Mouse (Mus musculus) heart, embryonic 13.5 days (tissue): Measurements from ENCODE around the gene Selenos. TPM values are rescaled to one million over a fixed set of nuclear protein-coding genes. Genes with fewer than 3 reads are reported as not detected.

ENCODE experiments used
- ATAC-seq: fragments of 200-750 bp; cut with Nextera tagmentation; 2 replicates; pipeline ENCODE4 v1.8.0; 2017; ENCODE audit warnings: moderate TSS enrichment; ENCODE audit not compliant: insufficient number of reproducible peaks, low FRiP score, low TSS enrichment; ENCODE audit errors: extremely low read depth
- H3K27ac ChIP-seq: fragments of 300-500 bp; sonication (generic); replicated peaks from 2 replicates; pipeline ENCODE4 v1.5.1; 2015; ENCODE audit warnings: moderate library complexity, mild to moderate bottlenecking, inconsistent platforms
- H3K27me3 ChIP-seq: fragments of 300-500 bp; sonication (generic); replicated peaks from 2 replicates; pipeline ENCODE4 v1.6.1; 2015; ENCODE audit warnings: mild to moderate bottlenecking, inconsistent platforms
- H3K36me3 ChIP-seq: fragments of 300-500 bp; sonication (generic); 2 replicates; pipeline ENCODE4 v1.6.1; 2015; ENCODE audit warnings: mild to moderate bottlenecking, inconsistent platforms
- H3K4me1 ChIP-seq: fragments of 300-500 bp; sonication (generic); 2 replicates; pipeline ENCODE4 v1.6.1; 2015; ENCODE audit warnings: inconsistent platforms
- H3K4me2 ChIP-seq: fragments of 300-500 bp; sonication (generic); 2 replicates; pipeline ENCODE4 v1.6.1; 2015; ENCODE audit warnings: inconsistent platforms, mild to moderate bottlenecking, moderate library complexity
- H3K4me3 ChIP-seq: fragments of 300-500 bp; sonication (generic); 2 replicates; pipeline ENCODE4 v1.5.1; 2015; ENCODE audit warnings: moderate library complexity, mild to moderate bottlenecking, inconsistent platforms
- H3K9ac ChIP-seq: fragments of 300-500 bp; sonication (generic); 2 replicates; pipeline ENCODE4 v1.6.1; 2015; ENCODE audit warnings: inconsistent platforms, mild to moderate bottlenecking, moderate library complexity
- H3K9me3 ChIP-seq: fragments of 300-500 bp; sonication (generic); 2 replicates; pipeline ENCODE4 v1.6.1; 2016; ENCODE audit warnings: inconsistent platforms
- WGBS: fragments of 180-500 bp; shearing (Covaris S2); methylation state at CpG from one replicate; pipeline ENCODE4 v1.1.7; 2015; ENCODE audit warnings: mixed read lengths; 5-methylcytosine and 5-hydroxymethylcytosine counted together
- polyA plus RNA-seq: library from polyadenylated mRNA; unstranded; fragments of >200 nt; fragmentation: Nextera tagmentation; extraction: Ambion mirVana; gene quantifications from 2 replicates; pipeline ENCODE4 v1.2.1, GENCODE M21; 2015

Selenos gene
- polyA plus RNA-seq, 1 experiment from 2014 or later: 66.1 TPM

DNA sequence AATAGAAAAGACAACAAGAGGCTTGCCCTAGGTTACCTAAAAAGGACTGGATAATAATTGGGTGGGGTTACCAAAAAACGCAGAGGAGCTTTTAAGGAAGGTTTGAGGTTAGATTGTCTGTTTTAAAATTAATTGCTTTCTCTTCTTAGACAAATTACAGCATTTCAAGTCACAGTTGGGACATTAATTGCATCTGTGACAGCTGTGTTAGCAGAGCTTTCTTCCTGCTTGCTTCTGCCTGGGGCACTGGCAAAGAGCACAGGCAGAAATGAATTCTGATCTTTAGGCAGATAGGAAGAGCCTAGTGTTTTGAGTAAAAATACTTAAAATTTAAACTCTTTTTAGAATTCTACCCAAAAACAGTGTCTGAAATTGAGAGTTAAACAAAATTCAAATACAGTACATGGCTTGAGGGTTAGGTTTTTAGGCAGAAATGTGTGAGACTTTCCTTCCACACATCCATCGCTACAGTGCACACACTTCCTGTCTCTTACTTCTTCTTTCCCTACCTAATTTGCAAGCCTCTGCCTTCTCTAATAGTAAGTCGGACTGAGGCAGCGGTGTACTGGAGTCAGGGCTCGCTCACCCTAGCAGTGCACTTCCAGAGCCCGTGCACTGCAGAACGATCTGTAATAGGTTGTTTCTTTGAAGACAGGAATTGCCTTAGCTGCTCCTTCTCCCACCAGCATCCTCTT, 41.4 kb downstream of the Selenos start:
- Histone ChIP-seq H3K9ac (no peak overlapping the region), H3K4me2 (no peak overlapping the region), H3K9me3 (no peaks in the 10 kb centered on the region), H3K4me3 (no peak overlapping the region), H3K36me3 (peaks cover 10% of the 10 kb centered on the region), H3K27me3 (no peaks in the 10 kb centered on the region), H3K27ac (no peak overlapping the region), H3K4me1 (peaks cover 53% of the 10 kb centered on the region)
- ATAC-seq: no peak
- WGBS: 82% methylated on average over 7 of the region's 7 CpGs

DNA sequence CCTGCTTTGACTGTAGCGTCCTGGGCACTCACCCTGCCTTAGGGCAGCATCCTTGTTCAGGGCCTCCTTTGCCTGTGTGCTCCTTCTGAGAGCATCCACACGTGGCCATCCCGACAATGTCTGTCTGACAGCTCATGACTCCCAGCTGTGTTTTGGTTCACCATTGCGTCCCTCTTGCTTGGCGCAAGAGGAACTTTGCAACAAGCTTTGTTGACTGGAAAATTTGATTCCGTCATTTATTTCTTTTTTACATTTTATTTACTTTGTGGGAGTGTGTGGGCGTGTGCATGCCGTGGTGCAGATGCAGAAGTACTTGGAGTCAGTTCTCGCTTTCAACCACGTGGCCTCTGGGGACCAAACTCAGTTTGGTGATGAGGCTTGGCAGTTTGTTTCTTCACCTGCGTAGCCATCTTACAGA, 45.1 kb downstream of the Selenos start:
- Histone ChIP-seq H3K9me3 (no peaks in the 10 kb centered on the region), H3K27me3 (no peaks in the 10 kb centered on the region), H3K9ac (no peak overlapping the region), H3K4me3 (no peak overlapping the region), H3K27ac (no peak overlapping the region), H3K4me1 (peaks cover 52% of the 10 kb centered on the region), H3K36me3 (peaks cover 28% of the 10 kb centered on the region), H3K4me2 (no peak overlapping the region)
- WGBS: 76% methylated on average over 11 of the region's 11 CpGs
- ATAC-seq: no peak

DNA sequence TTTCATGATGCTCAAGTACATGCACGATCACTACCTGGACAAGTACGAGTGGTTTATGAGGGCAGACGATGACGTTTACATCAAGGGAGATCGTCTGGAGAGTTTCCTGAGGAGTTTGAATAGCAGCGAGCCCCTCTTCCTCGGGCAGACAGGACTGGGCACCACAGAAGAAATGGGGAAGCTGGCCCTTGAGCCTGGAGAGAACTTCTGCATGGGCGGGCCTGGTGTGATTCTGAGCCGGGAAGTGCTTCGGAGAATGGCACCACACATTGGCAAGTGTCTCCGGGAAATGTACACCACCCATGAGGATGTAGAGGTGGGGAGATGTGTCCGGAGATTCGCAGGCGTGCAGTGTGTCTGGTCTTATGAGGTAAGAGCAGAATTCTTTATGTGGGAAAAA, 45.9 kb downstream of the Selenos start:
- WGBS: 88% methylated on average over 14 of the region's 14 CpGs

DNA sequence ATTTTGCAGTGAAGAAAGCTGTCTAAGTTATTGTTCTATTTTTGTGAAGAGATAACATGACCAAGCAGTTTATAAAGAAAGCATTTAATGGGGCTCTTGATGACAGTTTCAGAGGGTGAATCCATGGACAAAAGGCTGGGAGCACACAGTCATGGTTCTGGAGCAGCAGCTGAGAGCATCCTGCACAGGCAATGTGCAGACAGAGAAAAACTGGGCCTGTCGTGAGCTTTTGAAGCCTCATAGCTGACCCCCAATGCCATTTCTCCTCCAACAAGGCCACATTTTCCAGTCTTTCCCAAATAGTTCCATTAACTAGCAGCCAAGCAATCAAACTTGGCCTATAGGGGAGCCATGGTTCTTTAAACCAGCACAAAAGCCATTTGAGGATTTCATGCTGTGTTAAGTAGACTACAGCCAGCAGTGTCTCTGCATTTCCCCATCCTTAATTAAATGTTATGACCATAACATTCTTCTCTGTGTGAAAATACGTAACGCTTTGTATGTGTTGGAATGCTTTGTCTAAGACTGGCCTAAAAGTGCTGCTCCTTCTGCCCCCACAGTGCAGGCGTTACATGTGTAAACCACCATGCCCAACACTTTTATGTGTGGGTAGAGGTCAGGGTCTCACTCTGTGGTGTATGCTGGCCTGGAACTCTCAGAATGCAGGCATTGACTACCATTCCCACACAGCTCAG, 48.6 kb downstream of the Selenos start:
- Histone ChIP-seq H3K9ac (no peak overlapping the region), H3K4me1 (peaks cover 43% of the 10 kb centered on the region), H3K4me3 (no peak overlapping the region), H3K27ac (0 out of 2 replicates have a peak overlapping the region, but pooled peaks have one; percentile 57), H3K36me3 (peaks cover 45% of the 10 kb centered on the region), H3K27me3 (no peaks in the 10 kb centered on the region), H3K9me3 (no peaks in the 10 kb centered on the region), H3K4me2 (no peak overlapping the region)
- WGBS: 73% methylated on average over 4 of the region's 4 CpGs
- ATAC-seq: no peak

More for the DNA sequence above, 45.9 kb downstream of the Selenos start:
- ATAC-seq: no peak
- no peaks in the 10 kb centered on the region for H3K9me3 ChIP-seq
- peaks cover 50% of the 10 kb centered on the region for H3K4me1 ChIP-seq
- no peak overlapping the region for H3K9ac ChIP-seq
- H3K4me3 ChIP-seq: no peak overlapping the region
- no peaks in the 10 kb centered on the region for H3K27me3 ChIP-seq
- no peak overlapping the region for H3K4me2 ChIP-seq
- H3K27ac ChIP-seq: no peak overlapping the region
- peaks cover 31% of the 10 kb centered on the region for H3K36me3 ChIP-seq

DNA sequence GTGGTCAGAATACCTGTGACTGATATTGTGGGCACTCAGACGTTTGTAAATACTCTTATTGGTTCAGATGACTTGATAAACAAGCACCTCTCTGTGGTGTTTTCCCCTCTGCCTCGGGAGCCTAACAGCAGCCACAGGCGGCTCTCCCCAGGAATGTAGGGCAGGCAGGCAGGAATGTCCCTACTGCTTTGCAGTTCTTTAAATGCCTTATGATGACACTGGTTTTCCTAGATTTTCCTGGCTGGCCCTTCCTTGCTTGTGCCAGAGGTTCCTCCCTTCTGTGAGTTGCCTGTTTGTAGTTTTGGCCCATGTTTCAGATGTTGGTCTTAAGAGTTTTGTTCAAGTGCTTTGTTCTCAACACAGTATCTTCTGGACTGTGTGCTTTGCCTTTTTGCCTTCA, 49.4 kb downstream of the Selenos start:
- no peaks in the 10 kb centered on the region for H3K9me3 ChIP-seq
- no peak overlapping the region for H3K9ac ChIP-seq
- peaks cover 45% of the 10 kb centered on the region for H3K36me3 ChIP-seq
- no peaks in the 10 kb centered on the region for H3K27me3 ChIP-seq
- no peak overlapping the region for H3K4me2 ChIP-seq
- no peak overlapping the region for H3K4me3 ChIP-seq
- ATAC-seq: no peak; the same call in 1 of the 2 replicates
- H3K27ac ChIP-seq: peak overlapping the region; percentile 57
- H3K4me1 ChIP-seq: peaks cover 43% of the 10 kb centered on the region
- 17% methylated on average over 3 of the region's 3 CpGs for WGBS

DNA sequence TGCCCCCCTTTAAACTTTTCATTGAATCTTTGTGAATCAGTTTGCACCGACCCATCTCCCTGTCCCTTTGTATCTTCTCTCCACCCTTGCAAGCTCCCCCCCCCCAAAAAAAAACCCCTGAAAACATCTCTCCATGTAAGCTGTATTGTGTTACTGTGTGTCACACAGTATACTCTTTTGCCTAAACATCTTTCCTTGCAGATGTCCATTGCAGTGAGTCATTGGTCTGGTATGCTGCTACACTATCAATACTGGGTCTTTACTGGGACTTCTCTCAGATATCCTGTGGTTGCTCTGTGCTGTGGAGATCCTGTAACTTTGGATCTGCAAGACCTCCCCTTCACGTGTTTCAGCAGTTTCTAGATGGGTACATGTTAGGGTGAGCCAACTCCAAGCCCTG, 50.8 kb downstream of the Selenos start:
- no peak overlapping the region for H3K27ac ChIP-seq
- ATAC-seq: no peak
- H3K4me3 ChIP-seq: no peak overlapping the region

DNA sequence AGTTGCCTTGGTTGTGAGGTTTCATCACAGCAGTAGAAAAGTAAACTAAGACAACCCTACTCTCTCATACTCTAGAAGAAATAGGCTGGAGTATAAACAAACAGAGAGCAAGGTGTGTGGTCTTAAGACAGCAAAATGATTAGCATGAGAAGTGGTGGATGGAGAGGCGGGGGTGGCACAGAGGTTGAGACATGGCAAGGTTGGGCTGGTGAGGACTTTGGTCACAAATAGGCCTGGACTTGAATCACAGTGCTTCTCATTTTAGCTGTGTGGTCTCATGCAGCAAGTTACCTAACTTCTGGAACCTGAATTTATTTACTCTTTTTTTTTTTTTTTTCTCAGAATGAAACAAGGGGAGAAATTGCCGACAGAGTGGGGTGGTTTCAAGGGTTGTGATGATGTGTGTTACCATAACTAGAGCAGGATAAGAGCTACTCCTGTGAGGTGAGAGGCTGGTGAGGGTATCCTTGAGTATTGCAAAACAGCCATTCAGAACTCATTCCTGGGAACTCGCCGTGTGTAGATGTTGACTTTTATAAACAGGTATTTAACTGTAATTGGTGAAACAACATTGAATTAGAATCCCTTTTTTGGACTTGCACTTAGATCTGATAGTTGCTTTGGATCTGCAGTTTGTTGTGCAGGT, 52.5 kb downstream of the Selenos start:
- ATAC-seq: no peak
- Histone ChIP-seq H3K27ac (no peak overlapping the region), H3K36me3 (peaks cover 24% of the 10 kb centered on the region), H3K9me3 (no peaks in the 10 kb centered on the region), H3K4me3 (no peak overlapping the region), H3K4me2 (no peak overlapping the region), H3K4me1 (peaks cover 57% of the 10 kb centered on the region), H3K9ac (no peak overlapping the region), H3K27me3 (no peaks in the 10 kb centered on the region)
- WGBS: 83% methylated on average over 4 of the region's 4 CpGs

More for the DNA sequence above, 50.8 kb downstream of the Selenos start:
- Histone ChIP-seq H3K27me3 (no peaks in the 10 kb centered on the region), H3K36me3 (peaks cover 40% of the 10 kb centered on the region), H3K4me2 (no peak overlapping the region), H3K4me1 (peaks cover 44% of the 10 kb centered on the region), H3K9ac (no peak overlapping the region), H3K9me3 (no peaks in the 10 kb centered on the region)
- 49% methylated on average over 2 of the region's 2 CpGs for WGBS

DNA sequence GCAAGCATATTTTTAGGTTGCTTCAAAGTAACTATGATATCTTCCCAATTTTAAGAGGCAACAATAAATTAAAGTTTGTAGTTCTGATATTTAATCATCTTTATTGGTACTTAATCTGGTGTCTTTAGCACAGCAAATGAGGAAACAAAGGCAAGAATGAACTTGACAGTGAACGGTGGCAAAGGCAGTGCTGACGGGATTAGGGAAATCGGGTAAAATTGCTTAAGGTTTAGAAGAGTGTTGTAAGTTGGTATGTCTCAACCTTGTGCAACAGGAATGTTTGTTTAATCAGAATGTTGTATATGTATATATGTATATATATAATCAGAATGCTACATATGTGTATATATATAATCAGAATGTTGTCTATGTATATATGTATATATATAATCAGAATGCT, 54.7 kb downstream of the Selenos start:
- Histone ChIP-seq H3K27ac (no peak overlapping the region), H3K4me3 (no peak overlapping the region), H3K27me3 (no peaks in the 10 kb centered on the region), H3K36me3 (peaks cover 22% of the 10 kb centered on the region), H3K9me3 (no peaks in the 10 kb centered on the region), H3K4me2 (no peak overlapping the region), H3K9ac (no peak overlapping the region), H3K4me1 (peaks cover 60% of the 10 kb centered on the region)
- no peak for ATAC-seq
- 90% methylated on average over 3 of the region's 3 CpGs for WGBS

DNA sequence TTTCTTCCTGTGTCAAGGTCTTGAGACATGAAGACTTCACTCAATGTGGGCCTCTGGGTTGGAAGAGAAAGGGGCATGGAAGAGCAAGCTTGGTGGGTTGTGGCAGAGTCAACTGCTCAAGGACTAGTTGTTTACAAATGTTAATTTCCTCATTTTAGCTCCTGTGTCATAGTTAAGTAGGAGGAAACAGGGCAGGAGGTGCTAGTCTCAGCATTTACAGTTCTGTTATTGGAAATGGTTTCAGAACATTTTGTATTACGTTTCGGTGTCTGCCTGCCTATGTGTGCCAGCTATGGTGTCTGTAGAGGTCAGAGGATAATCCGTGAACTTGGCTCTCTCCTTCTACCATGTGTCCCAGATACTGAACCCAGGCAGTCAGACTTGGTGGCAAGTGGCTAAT, 56.2 kb downstream of the Selenos start:
- ATAC-seq: no peak
- Histone ChIP-seq H3K36me3 (peaks cover 24% of the 10 kb centered on the region), H3K4me2 (no peak overlapping the region), H3K4me3 (no peak overlapping the region), H3K27me3 (no peaks in the 10 kb centered on the region), H3K9ac (no peak overlapping the region), H3K9me3 (no peaks in the 10 kb centered on the region), H3K4me1 (peaks cover 56% of the 10 kb centered on the region), H3K27ac (peak overlapping the region; percentile 59)
- 80% methylated on average over 3 of the region's 3 CpGs for WGBS

DNA sequence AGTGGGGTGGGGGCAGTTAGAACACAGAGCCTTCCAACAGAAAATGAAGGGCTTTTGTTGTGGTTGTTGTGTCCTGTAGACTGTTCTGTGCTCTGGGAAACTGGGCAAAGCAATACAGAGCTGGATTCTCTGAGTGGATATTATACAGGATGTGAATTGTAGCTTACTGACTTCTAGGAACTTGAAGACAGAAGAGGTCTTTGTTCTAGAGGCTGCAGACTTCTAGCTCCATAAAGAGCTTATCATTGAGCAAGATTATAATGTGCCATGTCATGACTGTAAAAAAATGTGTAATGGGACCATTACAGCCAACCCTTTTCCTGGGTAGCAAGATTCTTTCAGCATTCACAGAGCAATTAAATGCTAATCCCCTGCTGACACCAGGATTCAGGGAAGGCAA, 56.7 kb downstream of the Selenos start:
- ATAC-seq: no peak
- H3K9ac ChIP-seq: no peak overlapping the region
- no peak overlapping the region for H3K4me3 ChIP-seq
- no peaks in the 10 kb centered on the region for H3K27me3 ChIP-seq
- H3K36me3 ChIP-seq: peaks cover 20% of the 10 kb centered on the region
- H3K4me1 ChIP-seq: peaks cover 59% of the 10 kb centered on the region
- H3K4me2 ChIP-seq: no peak overlapping the region
- no peaks in the 10 kb centered on the region for H3K9me3 ChIP-seq
- peak overlapping the region; percentile 59 for H3K27ac ChIP-seq

DNA sequence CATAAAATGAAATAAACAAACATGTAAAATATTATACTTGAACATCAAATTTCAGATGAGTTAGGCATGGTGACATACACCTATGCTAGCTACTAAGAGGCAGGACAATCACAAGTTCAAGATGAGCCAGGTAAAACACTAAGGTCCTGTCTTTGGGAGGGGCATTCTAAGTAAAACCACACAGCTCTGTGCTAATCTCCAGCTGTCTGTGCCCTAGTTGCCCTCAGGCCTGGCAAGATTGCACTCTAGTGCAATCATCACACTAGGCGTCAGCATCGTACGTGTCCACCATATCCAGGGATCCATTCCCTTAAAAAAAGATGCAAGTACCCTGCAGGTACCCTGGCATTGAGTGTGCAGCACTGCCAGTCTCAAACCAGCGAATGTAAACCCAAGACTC, 57.9 kb downstream of the Selenos start:
- H3K4me1 ChIP-seq: peaks cover 60% of the 10 kb centered on the region

More for the DNA sequence above, 57.9 kb downstream of the Selenos start:
- Histone ChIP-seq H3K27me3 (no peaks in the 10 kb centered on the region), H3K4me2 (no peak overlapping the region), H3K36me3 (peaks cover 13% of the 10 kb centered on the region), H3K4me3 (no peak overlapping the region), H3K27ac (no peak overlapping the region), H3K9me3 (no peaks in the 10 kb centered on the region), H3K9ac (no peak overlapping the region)
- WGBS: 89% methylated on average over 4 of the region's 4 CpGs
- ATAC-seq: no peak
